Mouse (Mus musculus) megakaryocyte, embryonic 14.5 days (primary cell): ENCODE results near the gene Vwa8.

ENCODE experiments used
- FLI1 ChIP-seq: IDR thresholded peaks from 2 replicates; pipeline ENCODE4 v1.6.1; 2012; ENCODE audit warnings: low read length, inconsistent platforms, mixed read lengths
- GATA1 ChIP-seq: IDR thresholded peaks from 3 replicates; pipeline ENCODE4 v1.6.1; 2012; ENCODE audit warnings: mixed read lengths, low read length, inconsistent platforms, borderline replicate concordance

DNA sequence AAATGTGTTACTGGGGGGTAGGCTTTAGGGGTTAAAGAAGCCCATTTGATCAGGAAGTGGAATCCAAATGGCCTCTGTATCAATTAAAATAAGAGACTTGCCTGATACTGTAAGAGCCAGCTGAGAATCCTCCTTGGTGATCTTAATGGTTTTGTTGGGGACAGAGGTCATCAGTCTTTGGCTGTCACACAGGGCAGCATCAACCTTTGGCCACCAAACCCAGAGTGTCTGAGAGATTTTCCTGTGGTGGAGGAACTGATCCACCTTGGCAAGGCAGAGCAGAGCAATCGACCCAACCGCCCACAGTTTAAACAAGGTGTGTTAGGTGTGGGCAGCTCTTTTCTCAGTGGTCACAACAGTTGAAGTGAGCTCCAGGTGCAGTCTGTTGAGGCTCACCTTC lies 36.0 kb upstream of the Vwa8 start:
- TF ChIP-seq GATA1 (no peak), FLI1 (no peak)
